Mouse (Mus musculus): ENCODE measurements around the gene Dock10. TPM values are rescaled to one million over a fixed set of nuclear protein-coding genes. Genes with fewer than 3 reads are reported as not detected.
A peak's percentile ranks its signal among the peaks of the same experiment; 100 is the strongest.

Dock10 gene
- total RNA-seq, 4 experiments from 2014 or later: 3.5 to 4.8 (median 4.3) TPM

DNA sequence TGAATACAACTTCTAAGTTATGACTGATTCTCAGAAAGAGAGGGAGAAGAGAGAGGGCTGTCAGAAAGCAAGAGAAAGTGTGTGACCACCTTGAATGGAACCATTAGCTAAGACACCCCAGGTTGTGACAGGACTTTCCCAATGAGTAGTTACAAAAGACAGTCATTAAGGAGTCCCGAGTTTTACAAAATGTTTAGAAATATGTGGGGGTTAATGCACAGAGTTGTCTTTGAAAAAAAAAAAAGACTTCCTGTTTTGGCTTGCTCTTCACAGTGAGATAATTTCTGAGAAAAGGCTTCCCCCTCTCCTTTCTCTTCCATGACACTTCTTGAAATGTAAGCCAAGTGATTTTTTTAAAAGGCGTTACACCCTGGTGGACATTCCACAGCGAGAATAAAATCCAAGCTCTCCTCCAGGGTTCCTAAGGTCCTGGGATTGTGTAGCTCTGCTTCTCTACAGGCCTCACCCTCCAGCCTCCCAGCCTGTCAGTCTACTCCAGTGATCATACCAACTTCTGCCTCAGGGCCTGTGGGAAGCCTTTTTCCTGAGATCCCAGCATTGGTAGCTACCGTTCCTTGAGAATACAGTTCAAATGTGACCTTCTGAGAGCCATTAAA is 144.8 kb downstream of the Dock10 start:
- no peak for DNase-seq (ENCODE audit: low spot score)

DNA sequence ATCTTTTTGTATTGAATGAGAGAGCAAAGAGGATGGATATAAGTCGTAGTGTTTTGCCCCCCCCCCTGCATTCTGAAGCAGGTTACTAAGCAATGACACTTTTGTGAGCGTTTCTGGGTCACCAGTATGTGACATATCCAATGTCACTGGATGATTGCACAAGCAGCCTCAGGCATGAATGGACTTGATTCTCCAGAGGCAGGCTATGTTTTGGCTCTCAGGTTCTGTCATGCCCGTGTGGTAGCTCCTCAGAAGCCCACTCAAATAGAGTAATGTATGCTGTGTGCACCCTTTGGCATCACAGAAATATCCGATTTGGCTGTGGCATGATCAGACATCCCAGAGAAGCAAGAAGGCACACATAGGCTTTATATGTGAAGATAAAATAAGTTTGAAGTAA is 150.8 kb downstream of the Dock10 start:
- no peak for DNase-seq (ENCODE audit: low spot score)

DNA sequence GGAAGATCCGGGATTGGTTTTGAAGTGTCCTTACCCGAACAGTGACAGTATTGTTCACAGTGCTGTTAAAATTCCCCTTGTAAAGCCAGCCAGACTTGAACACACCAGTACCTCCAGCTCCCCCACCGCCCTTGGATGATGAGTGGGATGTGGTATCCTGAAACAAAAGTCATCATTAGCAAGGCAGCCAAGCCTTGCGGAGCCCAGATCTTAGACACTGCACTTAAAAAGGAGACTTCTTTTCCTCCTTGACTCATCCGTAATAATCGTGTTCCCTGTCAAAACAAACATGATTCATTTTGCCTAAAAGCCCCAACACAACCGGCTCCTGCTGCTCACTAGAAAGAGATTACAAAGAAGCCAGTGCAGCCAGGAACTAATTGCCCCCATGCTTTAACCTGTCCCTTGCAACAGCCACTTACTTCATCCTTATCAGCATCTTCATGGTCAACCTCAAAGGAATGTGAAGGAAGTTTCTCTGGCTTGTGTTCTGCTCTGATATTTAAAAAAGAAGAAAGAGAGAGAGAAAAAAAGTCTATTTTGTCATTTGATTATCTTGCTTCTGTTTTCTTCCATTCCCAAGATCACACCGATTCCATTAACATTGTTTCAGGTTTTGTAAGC is 152.1 kb downstream of the Dock10 start:
- DNase-seq (ENCODE audit: low spot score): no peak

DNA sequence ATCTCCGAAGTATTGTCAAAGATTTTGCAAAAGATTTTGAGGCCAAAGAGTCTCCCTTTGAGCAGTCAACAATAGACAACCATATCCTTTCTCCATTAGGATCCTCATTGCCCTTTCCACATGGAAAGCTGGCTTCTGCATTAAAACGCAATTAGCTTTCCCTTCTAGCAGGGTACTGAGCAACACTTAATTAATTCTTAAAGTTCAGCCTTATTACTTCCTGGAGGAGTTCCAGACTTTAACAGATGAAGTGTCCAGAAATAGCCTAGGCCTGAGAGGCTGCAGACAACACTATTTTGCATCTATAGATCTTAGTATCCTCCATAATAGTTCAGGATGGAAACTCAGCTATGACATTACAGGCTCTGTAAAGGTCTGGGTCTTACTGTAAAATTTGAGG is 154.0 kb downstream of the Dock10 start:
- DNase-seq (ENCODE audit: low spot score): no peak

DNA sequence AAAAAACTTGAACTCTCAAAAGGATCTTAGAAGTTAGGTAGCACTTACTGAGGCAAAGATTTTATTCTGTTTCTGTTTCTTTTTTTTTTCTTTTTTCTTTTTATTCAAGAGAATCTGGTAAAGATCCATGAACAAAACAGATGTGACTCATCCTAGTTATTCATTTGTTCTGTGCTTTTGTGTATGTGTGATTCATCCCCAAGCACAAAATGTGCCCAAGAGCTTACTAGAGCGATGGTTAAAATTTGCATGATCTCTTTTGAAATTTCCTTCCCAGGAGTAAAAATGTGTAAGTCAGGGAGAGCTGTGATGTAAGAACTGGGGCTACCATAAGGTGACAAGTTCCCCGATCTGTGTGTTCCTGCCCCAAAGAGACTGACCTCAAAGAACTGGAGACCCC is 155.2 kb downstream of the Dock10 start:
- no peak for DNase-seq (ENCODE audit: low spot score)

DNA sequence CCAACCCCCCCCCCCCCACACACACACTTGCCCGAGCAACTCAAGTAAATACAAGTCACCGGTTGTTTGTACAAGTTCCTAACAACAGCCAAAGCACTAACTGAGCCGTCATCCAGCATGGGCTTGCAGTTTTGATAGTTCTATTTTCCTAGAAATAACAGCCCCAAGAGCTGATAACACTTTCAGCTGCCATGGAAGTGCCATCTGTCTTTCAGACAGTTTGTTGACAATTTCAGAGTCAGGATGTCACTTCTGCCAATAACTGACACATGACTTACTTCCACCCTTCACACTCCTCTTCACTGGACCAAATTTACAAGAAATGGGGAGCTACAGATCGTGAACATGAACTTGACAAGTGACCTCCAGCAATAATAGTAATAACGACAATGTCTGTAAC is 175.0 kb downstream of the Dock10 start:
- no peak for DNase-seq (ENCODE audit: low spot score)

DNA sequence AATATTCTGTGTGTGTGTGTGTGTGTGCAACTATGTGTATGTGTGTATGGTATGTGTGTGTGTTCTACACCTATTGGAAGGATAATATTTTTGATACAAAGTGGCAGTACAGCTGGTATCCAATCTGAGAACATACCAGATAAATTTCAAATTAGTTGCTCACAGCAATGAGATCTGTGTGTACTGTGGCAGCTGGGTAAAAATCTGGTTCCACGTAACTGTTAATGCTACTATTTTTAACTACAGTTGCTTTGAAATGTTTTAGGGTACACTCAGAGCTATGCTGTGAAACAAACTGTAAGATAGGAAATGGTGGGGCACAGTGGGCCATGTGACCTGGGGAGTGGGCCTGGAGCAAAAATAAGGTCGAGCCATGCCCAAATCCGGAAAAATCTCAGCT is 176.1 kb downstream of the Dock10 start:
- DNase-seq (ENCODE audit: low spot score): no peak

DNA sequence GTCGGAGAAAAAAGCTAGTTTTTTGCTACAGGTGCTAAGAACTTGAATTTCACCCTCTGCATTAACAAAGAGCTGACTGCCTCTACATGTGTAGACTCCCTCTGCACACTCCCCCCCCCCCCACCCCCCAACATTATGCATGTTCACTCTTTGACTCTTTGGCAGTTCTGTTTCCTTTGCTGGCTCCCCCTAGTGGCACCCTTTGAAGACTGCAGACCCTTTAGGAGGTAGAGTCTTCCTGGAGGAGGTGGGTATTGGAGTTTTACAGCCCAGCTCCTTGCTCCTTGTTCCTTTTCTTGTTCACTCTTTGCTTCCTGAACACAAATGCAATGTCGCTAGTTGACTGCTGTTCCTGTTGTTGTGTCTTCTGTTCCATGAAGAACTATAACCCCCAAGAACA is 181.4 kb downstream of the Dock10 start:
- no peak for DNase-seq (ENCODE audit: low spot score)

DNA sequence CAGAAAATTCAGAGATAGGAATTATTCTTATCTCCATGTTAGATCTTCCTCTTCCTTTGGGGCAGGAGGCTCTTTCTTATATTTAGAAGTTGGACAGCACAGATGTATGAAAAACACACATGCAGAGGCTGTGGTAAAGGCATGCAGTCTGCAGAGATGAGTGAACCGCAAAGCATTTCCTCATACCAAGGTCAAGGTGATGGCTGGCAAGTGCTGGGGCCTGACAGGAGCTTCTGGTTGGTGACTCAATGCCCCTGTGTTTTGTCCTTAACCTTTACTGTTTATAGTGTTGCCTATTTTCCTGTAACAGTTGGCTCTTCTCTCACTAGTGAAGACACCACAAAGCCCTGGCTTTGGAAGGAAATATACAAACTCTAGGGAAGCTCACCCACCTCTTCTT is 201.9 kb downstream of the Dock10 start:
- no peak for DNase-seq (ENCODE audit: low spot score)

DNA sequence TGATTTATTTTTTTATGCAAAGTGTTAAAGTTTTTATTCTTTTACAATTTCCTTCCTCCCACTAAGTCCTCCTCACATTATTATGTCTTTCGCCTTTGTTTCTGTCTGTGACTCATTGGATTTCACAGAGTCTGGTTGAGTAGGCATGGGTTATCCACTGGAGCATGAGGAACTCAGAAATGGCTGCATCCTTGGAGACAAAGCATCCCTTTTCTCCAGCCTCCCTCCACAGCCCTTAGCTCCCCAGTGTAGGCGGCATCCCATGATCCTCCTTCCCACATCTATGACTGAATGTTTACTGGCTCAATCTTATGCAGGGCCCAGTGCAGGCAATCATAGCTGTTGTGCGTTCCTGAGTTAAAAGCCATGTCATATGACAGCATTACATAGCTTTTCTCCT is 216.8 kb downstream of the Dock10 start:
- no peak for DNase-seq (ENCODE audit: low spot score)

DNA sequence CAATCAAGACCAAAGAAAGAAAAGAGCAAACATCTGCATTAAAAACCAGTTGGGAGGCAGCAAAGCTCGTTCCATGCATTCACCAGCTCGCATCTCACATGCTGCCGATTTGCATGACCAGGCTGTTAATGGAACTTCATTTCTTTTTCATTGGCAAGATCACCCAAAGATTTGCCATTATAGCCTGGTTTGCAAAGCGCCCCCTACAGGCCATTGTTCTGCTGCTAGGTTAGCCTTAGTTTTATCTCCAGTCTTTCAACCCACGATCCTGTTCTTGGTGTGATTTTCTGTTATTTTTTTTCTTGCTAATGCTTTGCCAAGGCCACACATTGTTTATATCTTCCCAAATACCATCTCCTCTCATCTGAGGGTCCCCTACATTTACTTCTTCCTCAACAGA is 236.1 kb downstream of the Dock10 start:
- no peak for DNase-seq (ENCODE audit: low spot score)

DNA sequence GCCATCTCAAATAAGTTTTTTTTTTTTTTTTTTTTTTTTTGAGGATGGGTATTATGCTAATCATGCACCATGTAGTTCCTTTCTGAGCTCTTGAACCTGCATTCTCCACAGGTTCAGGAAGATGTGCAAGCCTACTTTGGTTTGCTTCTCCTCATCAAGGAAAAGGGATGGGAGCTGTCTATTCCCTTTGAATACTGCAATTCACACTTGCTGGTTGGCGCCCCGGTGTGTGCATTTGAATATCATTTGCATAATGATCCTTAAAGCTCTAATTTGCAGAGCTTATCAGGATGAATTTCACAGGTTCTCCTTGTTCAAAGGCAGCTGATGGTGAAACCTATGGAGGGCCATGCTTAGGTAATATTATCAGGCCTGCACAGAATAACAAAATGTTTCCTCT is 237.9 kb downstream of the Dock10 start:
- DNase-seq (ENCODE audit: low spot score): no peak

DNA sequence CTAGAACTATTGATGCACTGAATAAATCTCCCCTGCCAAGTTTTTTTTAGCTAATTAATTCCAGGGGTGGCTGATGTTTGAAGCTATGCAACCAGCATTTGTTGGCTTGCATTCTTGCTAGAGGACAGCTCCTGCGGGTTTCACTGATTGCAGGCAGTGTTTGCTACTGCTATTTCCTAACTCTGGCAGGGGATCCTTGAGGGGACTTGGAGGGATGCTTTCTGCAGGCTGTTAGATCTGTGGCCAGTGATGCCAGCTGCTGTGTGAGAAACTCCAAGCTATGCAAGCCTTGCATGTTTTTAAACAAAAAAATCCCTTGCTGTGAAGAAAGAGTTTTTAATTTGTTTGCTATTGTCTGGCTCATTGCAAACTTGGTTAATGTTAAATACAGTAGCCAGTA is 238.4 kb downstream of the Dock10 start:
- no peak for DNase-seq (ENCODE audit: low spot score)

DNA sequence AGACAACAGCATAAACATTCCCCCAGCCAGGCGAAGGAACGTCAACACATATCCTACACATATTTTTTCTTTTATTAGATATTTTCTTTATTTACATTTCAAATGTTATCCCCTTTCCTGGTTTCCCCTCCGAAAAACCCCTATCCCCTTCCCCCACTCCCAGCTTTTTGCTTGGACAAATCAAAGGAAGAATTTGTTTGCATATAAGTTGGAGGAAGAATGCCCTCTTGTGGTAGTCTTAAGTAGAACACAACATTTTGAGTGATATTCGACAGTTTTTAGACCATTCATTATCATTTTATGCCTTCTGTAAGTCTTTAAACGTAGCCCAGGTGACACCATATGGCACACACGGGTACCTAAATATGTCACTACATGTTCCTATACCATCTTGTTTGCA is 242.5 kb downstream of the Dock10 start:
- no peak for DNase-seq (ENCODE audit: low spot score)

DNA sequence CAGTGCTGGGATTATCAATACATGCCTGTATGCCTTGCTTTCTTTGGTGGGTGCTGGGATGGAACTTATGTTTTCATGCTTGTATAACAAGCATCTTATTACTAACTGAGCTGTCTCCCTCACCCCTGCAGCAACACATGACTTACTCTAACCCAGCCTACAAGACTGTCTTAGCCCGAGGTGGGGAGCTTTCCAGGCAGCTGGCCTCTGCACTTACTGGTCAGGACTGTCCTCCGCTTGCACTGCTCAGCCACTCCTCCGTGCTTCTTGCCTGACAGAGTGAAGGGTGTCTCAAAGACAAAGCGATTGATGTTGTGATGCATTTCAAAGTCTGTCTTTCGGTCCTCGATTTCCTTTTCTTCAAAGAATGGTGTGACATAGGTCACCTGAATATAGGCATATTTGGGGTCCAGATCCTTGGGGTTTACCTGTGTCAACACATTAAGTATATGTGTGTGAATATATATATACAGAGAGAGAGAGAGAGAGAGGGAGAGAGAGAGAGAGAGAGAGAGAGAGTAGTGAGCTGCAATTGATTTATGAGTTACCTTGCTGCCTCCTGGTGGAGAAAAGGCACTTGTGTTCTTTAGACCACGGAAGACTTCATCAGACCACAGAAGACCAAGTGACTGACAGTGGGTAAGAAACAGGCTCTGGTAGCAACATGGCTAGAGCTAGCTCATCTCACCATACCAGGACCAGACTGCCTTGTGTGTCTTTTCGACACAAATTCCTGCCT is 245.9 kb downstream of the Dock10 start:
- no peak for DNase-seq (ENCODE audit: low spot score)

DNA sequence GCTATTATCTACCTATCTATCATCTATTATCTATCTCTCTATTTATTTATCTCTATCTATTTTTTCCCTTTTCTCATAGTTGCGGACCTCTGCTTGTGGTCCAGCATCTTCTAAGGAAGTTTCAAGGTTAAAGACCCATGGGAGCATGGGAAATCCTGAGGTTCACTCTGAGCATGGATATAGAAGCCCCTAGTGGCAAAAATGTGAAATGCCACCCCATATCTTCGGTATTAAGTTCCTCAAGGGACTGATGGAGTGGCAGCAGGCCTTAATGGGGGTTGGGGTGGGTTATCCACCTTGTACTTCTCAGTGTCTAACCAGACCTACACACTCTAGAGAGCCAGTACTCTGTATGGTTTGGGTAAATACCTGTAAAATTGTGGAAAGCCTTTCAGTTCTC is 253.6 kb downstream of the Dock10 start:
- no peak for DNase-seq (ENCODE audit: low spot score)

DNA sequence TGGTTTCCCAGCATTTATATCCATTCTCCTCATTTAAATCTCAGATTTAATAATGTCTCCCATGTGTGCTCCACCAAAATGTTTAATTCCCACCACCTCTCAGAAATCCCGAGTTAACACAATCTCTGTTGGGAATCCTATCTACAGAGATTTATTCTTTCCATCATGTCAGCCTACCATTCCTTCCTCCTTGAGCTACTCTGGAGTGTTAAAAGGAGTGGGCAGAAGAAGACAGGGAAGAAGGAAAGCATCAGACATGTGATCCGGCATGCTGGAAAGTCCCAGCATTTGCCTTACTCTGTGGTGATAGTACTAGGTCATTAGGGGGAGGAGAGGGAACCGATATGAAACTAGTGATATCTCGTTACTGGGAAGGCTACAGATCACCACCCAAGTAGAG is 254.2 kb downstream of the Dock10 start:
- no peak for DNase-seq (ENCODE audit: low spot score)

DNA sequence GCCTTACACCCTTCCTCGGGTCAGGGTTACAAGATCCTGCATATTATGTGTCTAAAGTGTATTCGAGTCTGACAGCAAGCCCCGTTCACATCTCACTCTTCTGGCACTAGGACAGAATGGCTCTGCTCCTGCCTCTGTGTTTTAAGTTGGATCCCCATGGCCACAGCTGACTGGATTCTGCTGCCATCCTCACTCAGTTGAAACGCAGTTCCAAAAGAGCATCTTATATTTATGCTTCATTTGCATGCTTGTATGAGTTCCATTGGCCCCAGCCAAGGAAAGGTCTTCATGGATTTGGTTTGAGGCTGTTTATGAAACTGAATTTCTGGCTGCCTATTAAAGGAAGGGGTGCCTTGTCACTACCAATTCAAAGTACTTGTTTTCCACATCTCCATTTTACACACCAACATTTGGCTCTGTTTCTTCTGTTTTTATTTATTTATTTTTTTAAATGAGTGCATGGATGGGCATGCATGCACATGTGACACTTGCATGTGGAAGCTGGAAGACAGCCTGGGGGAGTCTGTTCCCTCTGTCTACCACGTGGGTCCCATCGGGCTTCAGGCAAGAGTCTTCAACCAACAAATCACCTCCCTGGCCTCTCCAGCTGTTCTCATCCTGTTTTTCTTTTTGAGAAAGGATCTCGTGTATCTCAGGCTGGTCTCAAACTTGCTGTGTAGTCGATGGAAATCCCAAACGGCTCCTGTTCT is 255.7 kb downstream of the Dock10 start:
- no peak for DNase-seq (ENCODE audit: low spot score)

DNA sequence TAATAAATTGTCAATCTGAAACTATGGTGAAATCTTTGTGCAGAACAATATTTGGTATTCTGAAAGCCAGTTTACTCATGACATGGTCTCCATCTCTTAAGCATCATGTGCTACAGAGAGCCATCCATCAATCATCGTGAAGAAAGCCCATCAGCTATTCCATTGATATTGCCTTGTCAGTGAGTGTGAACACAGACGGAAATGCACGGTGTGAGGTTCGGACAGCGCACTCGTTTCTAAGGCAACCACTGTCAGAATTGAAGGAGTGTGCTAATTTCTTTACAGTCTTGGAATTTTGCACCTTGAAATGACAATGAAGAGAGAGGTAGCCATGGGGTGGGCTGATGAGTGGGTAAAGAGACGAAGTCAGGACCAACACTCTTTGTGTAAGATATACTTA is 259.1 kb downstream of the Dock10 start:
- no peak for DNase-seq (ENCODE audit: low spot score)

DNA sequence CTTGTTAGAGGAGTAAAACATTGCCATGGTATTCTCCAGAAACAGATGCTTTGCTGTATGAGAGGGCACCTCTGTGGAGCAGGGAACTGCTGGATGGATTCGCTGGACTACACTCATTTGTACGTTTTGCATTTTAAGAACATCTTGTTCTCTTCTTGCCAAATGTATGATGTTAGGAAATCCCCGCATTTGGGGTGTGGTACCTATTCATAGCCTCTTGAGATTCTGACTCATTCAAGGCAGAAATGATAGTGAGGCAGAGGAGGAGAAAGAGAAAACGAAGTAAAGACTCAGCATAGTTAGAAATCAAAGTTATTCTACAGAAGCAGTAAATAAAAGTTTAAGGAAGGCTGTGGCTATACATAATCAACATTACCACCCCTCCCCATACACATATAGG is 262.0 kb downstream of the Dock10 start:
- peak; percentile 10 for DNase-seq (ENCODE audit: low spot score)

DNA sequence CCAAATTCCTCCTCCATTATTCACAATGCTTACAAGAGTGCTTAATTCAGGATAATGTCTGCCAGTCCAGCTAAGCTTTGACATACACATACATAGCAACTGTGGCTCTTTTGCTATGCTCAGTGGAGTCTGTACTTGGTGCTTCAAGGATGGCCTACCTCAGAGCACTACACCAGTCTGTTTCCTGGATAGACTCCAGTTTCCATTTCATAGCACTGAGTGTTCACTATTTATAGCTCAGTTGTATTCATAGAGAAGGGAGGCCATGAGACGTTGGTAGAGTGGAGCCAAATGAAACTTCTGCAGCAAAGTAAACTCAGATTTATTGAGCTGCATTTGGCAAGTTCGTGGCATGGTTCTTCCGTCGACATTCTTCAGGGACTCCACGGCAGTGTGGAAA is 274.9 kb downstream of the Dock10 start:
- DNase-seq (ENCODE audit: low spot score): peak; percentile 39

DNA sequence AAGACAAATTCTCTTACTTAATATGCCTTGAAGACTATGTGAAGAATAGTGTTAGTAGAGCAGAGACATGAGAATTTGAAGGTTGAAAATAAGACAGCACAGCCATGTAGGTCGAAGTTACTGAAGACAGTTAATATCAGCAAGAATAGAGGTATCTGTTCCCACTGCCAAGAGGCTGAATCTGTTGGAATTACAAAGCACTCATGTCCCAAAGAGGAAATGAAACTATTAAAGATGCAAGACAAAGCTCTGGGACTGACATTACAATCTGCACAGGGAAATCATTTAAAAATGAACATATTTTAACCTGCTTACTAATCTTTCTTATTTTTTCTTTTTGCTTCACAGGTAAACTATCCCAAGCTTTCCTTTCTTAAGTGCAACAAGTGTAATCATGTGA is 283.4 kb downstream of the Dock10 start:
- no peak for DNase-seq (ENCODE audit: low spot score)

DNA sequence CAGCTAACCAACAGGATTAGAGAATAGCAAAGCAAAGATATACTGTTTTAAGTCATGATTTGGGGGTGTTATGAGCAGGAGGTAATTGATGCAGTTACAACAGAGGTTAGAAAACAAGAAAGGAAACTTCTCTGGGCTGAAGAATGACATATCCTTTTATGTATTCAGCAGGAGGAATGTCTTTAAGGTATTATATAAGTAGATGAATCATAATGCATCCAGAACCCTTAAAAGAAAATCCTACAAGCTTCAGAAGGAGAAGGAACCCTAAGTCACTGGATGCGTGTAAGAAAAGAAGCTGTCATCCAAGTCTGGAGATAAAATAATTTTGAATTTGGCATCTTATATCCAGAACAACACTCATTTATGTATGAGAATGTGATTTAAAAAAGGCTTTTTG is 285.9 kb downstream of the Dock10 start:
- DNase-seq (ENCODE audit: low spot score): no peak

All from heart, adult 8-10 months (tissue).